Mouse (Mus musculus): ENCODE measurements at regions not wholly inside any gene's neighbourhood (a gene's known extent, or its start where the extent isn't known, plus 50 kb on each side); places are given as distances from the start of the nearest gene placed in this dataset.

DNA sequence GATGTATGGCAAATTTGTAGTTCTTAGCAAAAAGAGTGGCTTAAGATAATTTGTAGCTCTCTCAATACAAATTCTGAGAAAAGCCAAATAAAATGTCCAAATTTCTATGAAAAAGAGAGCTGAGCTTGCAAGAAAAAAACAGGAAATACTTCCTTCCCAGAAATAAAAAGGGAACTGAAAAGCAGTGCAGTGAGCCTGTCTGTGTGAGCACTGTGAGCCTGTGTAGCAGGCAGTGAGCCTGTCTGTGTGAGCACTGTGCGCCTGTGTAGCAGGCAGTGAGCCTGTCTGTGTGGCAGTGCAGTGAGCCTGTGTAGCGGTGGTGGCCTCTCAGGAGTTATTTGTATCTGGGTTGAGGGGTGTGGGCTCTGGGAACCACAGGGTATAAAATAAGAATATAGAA lies 62.7 kb upstream of the Rasgrp1 start:
- TF ChIP-seq CTCF (IDR thresholded peaks at IDR 0.05; ENCODE audit: extremely low read depth, insufficient read depth, insufficient read length, insufficient replicate concordance) (no peak), POLR2A (IDR thresholded peaks at IDR 0.05; ENCODE audit: low read depth, low read length) (no peak)

All from spleen, adult 2 months (tissue).